Mouse (Mus musculus) thymus, postnatal 36 days (tissue): ENCODE results near the gene Acad9.
"Not testable (repeated sequence)": the region's sequence is repeated elsewhere in the genome, so short reads cannot be mapped to it uniquely, and the experiment has no call there.

ENCODE experiments used
- DNase-seq, 2 experiments: peaks; one replicate each; pipeline ENCODE4 v3.0.0; 2022; ENCODE audit warnings: mixed read lengths in 2 of 2

Acad9 gene

GRCm38 (mm10) chr3:36095371-36095770 is 29.6 kb downstream of the Acad9 start:
- DNase-seq: no peak

GRCm38 (mm10) chr3:36116076-36116475 is 50.3 kb downstream of the Acad9 start:
- DNase-seq: no peak

GRCm38 (mm10) chr3:36119684-36120548 is 54.1 kb downstream of the Acad9 start:
- DNase-seq: no peak

- not testable (repeated sequence) for DNase-seq
Observed at GRCm38 (mm10) chr3:36126176-36126575, 60.4 kb downstream of the Acad9 start.

GRCm38 (mm10) chr3:36136152-36136551 is 70.4 kb downstream of the Acad9 start:
- no peak for DNase-seq

- no peak for DNase-seq
Observed at GRCm38 (mm10) chr3:36137560-36137959, 71.8 kb downstream of the Acad9 start.

GRCm38 (mm10) chr3:36138171-36138660 is 72.4 kb downstream of the Acad9 start:
- no peak for DNase-seq

GRCm38 (mm10) chr3:36138996-36139395 is 73.2 kb downstream of the Acad9 start:
- no peak for DNase-seq
